Mouse (Mus musculus) heart, postnatal 0 days (tissue): ENCODE measurements at regions not wholly inside any gene's neighbourhood (a gene's known extent, or its start where the extent isn't known, plus 50 kb on each side); places are given as distances from the start of the nearest gene placed in this dataset.

Source experiments
- CTCF ChIP-seq: IDR thresholded peaks from 2 replicates; pipeline ENCODE4 v1.5.1; 2016; ENCODE audit warnings: antibody characterized with exemption, control low read depth, low read depth
- EP300 ChIP-seq: IDR thresholded peaks from 2 replicates; pipeline ENCODE4 v1.6.1; 2016; ENCODE audit warnings: antibody characterized with exemption, low read depth

DNA sequence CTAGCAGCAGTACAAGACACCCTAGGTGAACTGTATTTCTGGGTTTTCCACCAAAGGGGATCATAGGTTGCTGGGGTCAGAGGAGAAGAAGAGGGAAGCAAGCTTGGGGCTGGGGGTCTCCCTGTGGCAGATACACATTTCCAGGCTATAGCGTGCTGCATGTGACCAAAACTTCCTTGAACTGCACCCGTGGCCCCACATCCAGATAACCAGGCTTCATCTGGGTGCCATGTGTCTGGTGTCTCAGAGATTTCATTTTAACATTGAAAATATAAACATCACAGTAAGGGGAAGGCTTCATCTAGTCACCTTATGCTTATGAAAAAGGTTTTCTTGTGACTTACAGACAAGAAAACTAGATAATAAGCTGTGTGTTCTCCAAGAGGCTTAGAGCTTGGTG is 223.8 kb upstream of the Hes1 start:
- TF ChIP-seq CTCF = no peak
- TF ChIP-seq EP300 = no peak
